Mouse (Mus musculus): ENCODE results near the gene Rab27a. TPM values are rescaled to one million over a fixed set of nuclear protein-coding genes. Genes with fewer than 3 reads are reported as not detected.

Rab27a gene
- polyA plus RNA-seq, 1 experiment from 2014 or later = 11.1 TPM

DNA sequence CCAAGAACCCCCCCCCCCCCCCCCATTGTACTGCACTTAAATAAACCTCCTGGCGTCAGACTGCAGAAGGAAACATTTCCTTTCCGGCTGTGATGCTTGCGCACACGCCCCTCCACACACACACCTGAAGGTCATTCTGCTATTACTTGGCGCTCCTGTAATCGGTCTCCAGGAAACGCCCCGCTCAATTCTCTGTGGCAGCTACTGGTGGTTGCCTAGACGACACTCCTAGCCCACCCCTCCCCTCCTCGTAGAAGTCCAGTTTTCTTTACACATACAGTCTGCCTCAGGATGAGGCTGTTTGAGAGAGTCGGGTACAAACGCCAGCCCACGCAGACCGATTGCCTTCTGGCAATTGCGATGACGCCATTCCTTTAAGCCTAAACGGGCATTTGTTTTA is 49.9 kb downstream of the Rab27a start:
- peaks cover 4% of the 10 kb centered on the region; the same call in 1 of the 2 replicates for H3K4me1 ChIP-seq (replicated peaks; ENCODE audit: control insufficient read depth, insufficient read depth, low read length)
- no peak overlapping the region for H3K9ac ChIP-seq (ENCODE audit: low read length)
- WGBS = 13% methylated on average over 17 of the region's 17 CpGs
- peak; percentile 77 for ATAC-seq (ENCODE audit: low read depth)
- peak overlapping the region; percentile 36 for H3K4me2 ChIP-seq (ENCODE audit: low read depth, low read length)
- H3K36me3 ChIP-seq (ENCODE audit: control insufficient read depth, insufficient read depth, low read length) = no peaks in the 10 kb centered on the region
- no peak overlapping the region for H3K27ac ChIP-seq (ENCODE audit: low read length)
- no peaks in the 10 kb centered on the region; the same call in 1 of the 2 replicates for H3K27me3 ChIP-seq (ENCODE audit: control insufficient read depth, insufficient read depth, low read depth, low read length)
- H3K9me3 ChIP-seq (ENCODE audit: control insufficient read depth, low read length) = no peaks in the 10 kb centered on the region
- no peak overlapping the region for H3K4me3 ChIP-seq (ENCODE audit: low read length)

DNA sequence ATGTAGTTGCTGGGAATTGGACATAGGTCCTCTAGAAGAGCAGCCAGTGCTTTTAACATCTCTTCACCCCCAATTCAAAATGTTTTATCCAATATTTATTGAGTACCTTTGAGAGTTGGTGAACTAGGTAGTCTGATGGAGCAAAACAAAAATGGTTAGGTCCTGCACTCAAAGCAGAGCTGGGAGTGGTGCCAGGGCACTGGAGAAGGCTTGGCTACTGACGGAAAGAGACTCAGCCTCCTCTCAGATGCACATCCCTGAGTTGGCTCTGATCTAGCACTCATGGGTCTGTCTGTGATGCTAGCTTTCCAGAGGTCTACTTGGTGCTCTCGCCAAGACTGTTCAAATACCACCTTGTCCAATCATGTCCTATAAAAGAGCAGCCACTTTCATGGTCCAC is 53.2 kb downstream of the Rab27a start:
- no peaks in the 10 kb centered on the region for H3K4me1 ChIP-seq (replicated peaks; ENCODE audit: control insufficient read depth, insufficient read depth, low read length)
- H3K4me3 ChIP-seq (ENCODE audit: low read length) = no peak overlapping the region
- 69% methylated on average over 2 of the region's 2 CpGs for WGBS
- H3K9me3 ChIP-seq (ENCODE audit: control insufficient read depth, low read length) = no peaks in the 10 kb centered on the region
- H3K27me3 ChIP-seq (ENCODE audit: control insufficient read depth, insufficient read depth, low read depth, low read length) = peaks cover 7% of the 10 kb centered on the region
- no peak overlapping the region for H3K9ac ChIP-seq (ENCODE audit: low read length)
- no peak for ATAC-seq (ENCODE audit: low read depth)
- no peak overlapping the region for H3K27ac ChIP-seq (ENCODE audit: low read length)
- H3K36me3 ChIP-seq (ENCODE audit: control insufficient read depth, insufficient read depth, low read length) = no peaks in the 10 kb centered on the region
- no peak overlapping the region for H3K4me2 ChIP-seq (ENCODE audit: low read depth, low read length)

DNA sequence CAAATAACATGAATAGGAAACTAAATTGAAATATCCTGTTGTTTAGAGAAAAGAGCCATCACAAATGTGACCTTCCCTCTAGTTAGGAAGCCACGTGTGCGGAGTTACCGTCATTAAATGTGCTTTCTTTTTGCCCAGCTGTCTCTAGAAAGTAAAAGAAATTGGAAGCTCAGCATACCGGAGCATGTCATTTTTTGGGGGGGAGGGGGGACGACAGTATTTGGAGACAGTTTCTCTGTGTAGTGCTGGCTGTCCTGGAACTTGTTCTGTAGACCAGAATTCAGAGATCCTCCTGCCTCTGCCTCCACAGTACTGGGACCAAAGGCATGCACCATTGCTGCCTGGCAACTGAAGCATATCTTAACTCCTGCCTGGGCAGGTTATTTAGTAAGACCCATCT is 56.9 kb downstream of the Rab27a start, which contains the start of gene Khdc3:
Khdc3 (plus strand) TSS at position 301 of the 400 bp plus-strand sequence.
- Histone ChIP-seq H3K27me3 (ENCODE audit: control insufficient read depth, insufficient read depth, low read depth, low read length) (peaks cover 20% of the 10 kb centered on the region), H3K9ac (ENCODE audit: low read length) (no peak within 1 kb of the TSS), H3K9me3 (ENCODE audit: control insufficient read depth, low read length) (no peaks in the 10 kb centered on the region), H3K4me2 (ENCODE audit: low read depth, low read length) (no peak within 1 kb of the TSS), H3K27ac (ENCODE audit: low read length) (no peak within 1 kb of the TSS), H3K4me1 (replicated peaks; ENCODE audit: control insufficient read depth, insufficient read depth, low read length) (peaks cover 5% of the 10 kb centered on the region), H3K4me3 (ENCODE audit: low read length) (no peak within 1 kb of the TSS), H3K36me3 (ENCODE audit: control insufficient read depth, insufficient read depth, low read length) (no peaks in the 10 kb centered on the region)
- WGBS = 86% methylated on average over 5 of the region's 5 CpGs
- ATAC-seq (ENCODE audit: low read depth) = no peak

DNA sequence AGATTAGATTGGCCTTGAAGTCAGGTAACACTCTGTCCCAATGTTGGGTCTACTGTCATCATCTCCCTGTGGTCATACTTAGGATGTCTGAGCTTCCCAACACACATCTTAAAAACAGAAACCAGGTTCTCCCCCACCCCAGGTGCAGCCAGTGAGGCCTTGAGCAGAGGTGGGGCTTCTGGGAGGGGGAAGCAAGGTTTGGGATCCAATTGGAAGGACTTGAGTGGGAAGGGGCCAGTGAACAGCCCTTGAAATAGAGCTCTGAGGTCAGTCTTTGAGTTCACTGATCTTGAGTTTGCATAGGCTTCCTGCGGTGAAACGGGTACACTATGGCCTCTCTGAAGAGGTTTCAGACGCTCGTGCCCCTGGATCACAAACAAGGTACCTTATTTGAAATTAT is 57.5 kb downstream of the Rab27a start, which contains the start of gene Gm20509:
Gm20509 (plus strand) TSS at position 290 of the 400 bp plus-strand sequence.
- Histone ChIP-seq H3K4me1 (replicated peaks; ENCODE audit: control insufficient read depth, insufficient read depth, low read length) (peaks cover 5% of the 10 kb centered on the region), H3K36me3 (ENCODE audit: control insufficient read depth, insufficient read depth, low read length) (no peaks in the 10 kb centered on the region), H3K27me3 (ENCODE audit: control insufficient read depth, insufficient read depth, low read depth, low read length) (peaks cover 20% of the 10 kb centered on the region), H3K4me2 (ENCODE audit: low read depth, low read length) (peak within 1 kb of the TSS; percentile 94), H3K9me3 (ENCODE audit: control insufficient read depth, low read length) (no peaks in the 10 kb centered on the region), H3K4me3 (ENCODE audit: low read length) (peak within 1 kb of the TSS; percentile 49), H3K27ac (ENCODE audit: low read length) (no peak within 1 kb of the TSS), H3K9ac (ENCODE audit: low read length) (peak within 1 kb of the TSS; percentile 67)
- no peak for ATAC-seq (ENCODE audit: low read depth)
- WGBS = 87% methylated on average over 4 of the region's 4 CpGs

DNA sequence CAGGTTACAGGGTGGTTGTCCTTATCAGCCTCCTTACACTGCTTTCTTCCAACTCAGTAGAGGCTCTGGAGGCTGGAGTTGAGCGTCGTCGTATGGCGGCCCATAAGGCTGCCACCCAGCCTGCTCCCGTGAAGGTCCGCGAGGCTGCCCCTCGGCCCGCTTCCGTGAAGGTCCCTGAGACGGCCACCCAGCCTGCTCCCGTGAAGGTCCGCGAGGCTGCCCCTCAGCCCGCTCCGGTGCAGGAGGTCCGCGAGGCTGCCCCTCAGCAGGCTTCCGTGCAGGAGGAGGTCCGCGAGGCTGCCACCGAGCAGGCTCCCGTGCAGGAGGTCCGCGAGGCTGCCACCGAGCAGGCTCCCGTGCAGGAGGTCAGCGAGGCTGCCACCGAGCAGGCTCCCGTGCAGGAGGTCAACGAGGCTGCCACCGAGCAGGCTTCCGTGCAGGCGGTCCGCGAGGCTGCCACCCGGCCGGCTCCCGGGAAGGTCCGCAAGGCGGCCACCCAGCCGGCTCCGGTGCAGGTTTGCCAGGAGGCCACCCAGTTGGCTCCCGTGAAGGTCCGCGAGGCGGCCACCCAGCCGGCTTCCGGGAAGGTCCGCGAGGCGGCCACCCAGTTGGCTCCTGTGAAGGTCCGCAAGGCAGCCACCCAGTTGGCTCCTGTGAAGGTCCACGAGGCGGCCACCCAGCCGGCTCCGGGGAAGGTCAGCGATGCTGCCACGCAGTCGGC is 58.7 kb downstream of the Rab27a start:
- H3K4me2 ChIP-seq (ENCODE audit: low read depth, low read length) = peak overlapping the region; percentile 94
- peaks cover 5% of the 10 kb centered on the region for H3K4me1 ChIP-seq (replicated peaks; ENCODE audit: control insufficient read depth, insufficient read depth, low read length)
- no peaks in the 10 kb centered on the region for H3K9me3 ChIP-seq (ENCODE audit: control insufficient read depth, low read length)
- peak overlapping the region; percentile 49 for H3K4me3 ChIP-seq (ENCODE audit: low read length)
- WGBS = 4% methylated on average over 50 of the region's 60 CpGs
- ATAC-seq (ENCODE audit: low read depth) = peak; percentile 75
- no peaks in the 10 kb centered on the region for H3K36me3 ChIP-seq (ENCODE audit: control insufficient read depth, insufficient read depth, low read length)
- H3K27me3 ChIP-seq (ENCODE audit: control insufficient read depth, insufficient read depth, low read depth, low read length) = peaks cover 20% of the 10 kb centered on the region
- no peak overlapping the region for H3K27ac ChIP-seq (ENCODE audit: low read length)
- peak overlapping the region; percentile 67 for H3K9ac ChIP-seq (ENCODE audit: low read length)

DNA sequence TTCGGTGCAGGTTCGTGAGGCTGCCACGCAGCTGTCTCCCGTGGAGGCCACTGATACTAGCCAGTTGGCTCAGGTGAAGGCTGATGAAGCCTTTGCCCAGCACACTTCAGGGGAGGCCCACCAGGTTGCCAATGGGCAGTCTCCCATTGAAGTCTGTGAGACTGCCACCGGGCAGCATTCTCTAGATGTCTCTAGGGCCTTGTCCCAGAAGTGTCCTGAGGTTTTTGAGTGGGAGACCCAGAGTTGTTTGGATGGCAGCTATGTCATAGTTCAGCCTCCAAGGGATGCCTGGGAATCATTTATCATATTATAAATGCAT is 59.2 kb downstream of the Rab27a start:
- peaks cover 5% of the 10 kb centered on the region for H3K4me1 ChIP-seq (replicated peaks; ENCODE audit: control insufficient read depth, insufficient read depth, low read length)
- peak overlapping the region; percentile 67 for H3K9ac ChIP-seq (ENCODE audit: low read length)
- peak overlapping the region; percentile 94 for H3K4me2 ChIP-seq (ENCODE audit: low read depth, low read length)
- WGBS = 21% methylated on average over 5 of the region's 5 CpGs
- no peak; the same call in 1 of the 2 replicates for ATAC-seq (ENCODE audit: low read depth)
- H3K9me3 ChIP-seq (ENCODE audit: control insufficient read depth, low read length) = no peaks in the 10 kb centered on the region
- no peak overlapping the region for H3K27ac ChIP-seq (ENCODE audit: low read length)
- peak overlapping the region; percentile 49 for H3K4me3 ChIP-seq (ENCODE audit: low read length)
- peaks cover 20% of the 10 kb centered on the region for H3K27me3 ChIP-seq (ENCODE audit: control insufficient read depth, insufficient read depth, low read depth, low read length)
- no peaks in the 10 kb centered on the region for H3K36me3 ChIP-seq (ENCODE audit: control insufficient read depth, insufficient read depth, low read length)

DNA sequence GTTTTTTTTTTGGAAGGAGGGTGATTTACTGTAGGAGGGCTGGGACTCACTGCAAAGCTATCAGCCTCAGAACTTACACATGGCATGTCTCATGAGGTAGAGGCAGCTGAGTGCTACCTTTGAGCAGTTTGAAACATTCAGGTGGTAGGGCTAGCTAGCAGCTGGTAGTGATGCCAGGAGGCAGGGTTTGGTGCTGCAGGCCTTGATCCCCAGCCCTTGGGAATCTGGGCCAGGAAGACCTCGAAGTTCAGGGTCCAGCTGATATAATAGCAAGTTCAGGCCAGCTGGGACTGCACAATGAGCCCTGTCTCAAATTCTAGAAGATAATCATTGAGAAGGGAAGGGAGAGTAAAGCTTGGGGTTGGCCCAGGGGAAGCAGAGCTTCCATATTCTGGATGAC is 60.5 kb downstream of the Rab27a start:
- Histone ChIP-seq H3K36me3 (ENCODE audit: control insufficient read depth, insufficient read depth, low read length) (no peaks in the 10 kb centered on the region), H3K9me3 (ENCODE audit: control insufficient read depth, low read length) (no peaks in the 10 kb centered on the region), H3K9ac (ENCODE audit: low read length) (no peak overlapping the region), H3K27ac (ENCODE audit: low read length) (no peak overlapping the region), H3K4me2 (ENCODE audit: low read depth, low read length) (no peak overlapping the region), H3K27me3 (ENCODE audit: control insufficient read depth, insufficient read depth, low read depth, low read length) (peaks cover 20% of the 10 kb centered on the region), H3K4me1 (replicated peaks; ENCODE audit: control insufficient read depth, insufficient read depth, low read length) (peaks cover 5% of the 10 kb centered on the region), H3K4me3 (ENCODE audit: low read length) (no peak overlapping the region)
- WGBS = 50% methylated on average over 1 of the region's 1 CpGs
- ATAC-seq (ENCODE audit: low read depth) = no peak

DNA sequence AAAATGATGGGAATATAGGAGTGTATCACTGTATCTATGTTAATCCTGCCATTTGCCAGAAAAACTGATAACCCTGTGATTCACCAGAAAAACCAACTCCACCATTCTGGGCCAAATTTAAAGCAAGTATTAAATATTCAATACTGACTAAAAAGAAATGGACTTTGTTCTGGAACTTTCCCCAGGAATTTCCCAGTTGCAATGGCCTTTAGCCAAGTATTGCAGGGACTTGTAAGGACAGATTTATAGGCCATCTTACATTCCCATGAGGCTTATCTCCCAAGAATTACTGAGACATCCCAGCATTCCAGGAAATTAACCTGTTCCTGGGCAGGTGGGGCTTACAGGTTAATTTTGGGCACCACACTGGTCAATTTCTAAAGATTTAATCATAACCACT is 61.1 kb downstream of the Rab27a start:
- H3K27me3 ChIP-seq (ENCODE audit: control insufficient read depth, insufficient read depth, low read depth, low read length) = peaks cover 20% of the 10 kb centered on the region
- H3K27ac ChIP-seq (ENCODE audit: low read length) = no peak overlapping the region
- ATAC-seq (ENCODE audit: low read depth) = no peak
- no peak overlapping the region for H3K4me2 ChIP-seq (ENCODE audit: low read depth, low read length)
- H3K36me3 ChIP-seq (ENCODE audit: control insufficient read depth, insufficient read depth, low read length) = no peaks in the 10 kb centered on the region
- no peak overlapping the region for H3K9ac ChIP-seq (ENCODE audit: low read length)
- H3K4me1 ChIP-seq (replicated peaks; ENCODE audit: control insufficient read depth, insufficient read depth, low read length) = peaks cover 5% of the 10 kb centered on the region
- H3K4me3 ChIP-seq (ENCODE audit: low read length) = no peak overlapping the region
- no peaks in the 10 kb centered on the region for H3K9me3 ChIP-seq (ENCODE audit: control insufficient read depth, low read length)

DNA sequence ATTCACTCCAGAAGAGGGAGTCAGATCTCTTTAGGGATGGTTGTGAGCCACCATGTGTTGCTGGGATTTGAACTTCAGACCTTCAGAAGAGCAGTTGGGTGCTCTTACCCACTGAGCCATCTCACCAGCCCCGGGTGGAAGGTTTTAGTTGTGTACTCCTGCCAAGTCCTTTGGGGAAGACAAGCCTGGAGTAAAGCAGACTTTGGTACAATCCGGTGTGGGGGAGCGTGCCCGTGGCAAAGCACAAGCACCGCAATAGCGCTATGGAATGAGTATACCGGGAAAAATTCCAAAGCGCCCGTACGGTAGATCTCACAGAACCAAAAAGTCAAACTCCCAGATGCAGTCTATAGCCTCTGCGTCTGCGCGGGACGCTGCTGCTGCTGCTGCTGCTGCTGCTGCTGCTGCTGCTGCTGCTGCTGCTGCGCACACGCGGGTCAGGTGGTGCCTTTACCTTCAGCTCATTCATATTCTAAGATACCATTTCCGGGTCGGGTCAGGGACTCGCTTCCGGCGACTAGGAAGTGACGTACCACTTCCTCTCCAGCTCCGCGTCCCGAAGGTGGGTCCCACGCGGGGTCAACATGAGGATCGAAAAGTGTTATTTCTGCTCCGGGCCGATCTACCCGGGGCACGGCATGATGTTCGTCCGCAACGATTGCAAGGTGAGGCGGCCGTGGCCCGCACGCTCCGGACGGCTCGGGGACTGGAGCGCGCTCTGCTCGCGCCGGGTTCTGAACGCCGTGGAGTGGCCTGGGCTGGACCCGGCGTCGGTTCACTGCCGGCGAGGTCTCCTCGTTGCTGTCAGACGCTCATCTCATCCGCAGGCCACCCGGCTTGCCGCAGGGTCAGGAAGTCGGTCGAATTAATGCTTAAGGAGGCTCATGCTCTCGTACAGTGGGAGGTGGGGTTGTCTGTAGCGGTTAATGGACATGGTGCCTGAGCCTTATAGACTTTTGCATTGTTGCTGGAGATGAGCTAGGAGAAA is 68.6 kb downstream of the Rab27a start, which contains the start of gene Rsl24d1:
Rsl24d1 (plus strand) TSS at position 508 of the 988 bp plus-strand sequence.
- peak within 1 kb of the TSS; percentile 65 for H3K27ac ChIP-seq (ENCODE audit: low read length)
- H3K4me1 ChIP-seq (replicated peaks; ENCODE audit: control insufficient read depth, insufficient read depth, low read length) = peaks cover 6% of the 10 kb centered on the region
- ATAC-seq (ENCODE audit: low read depth) = peak; percentile 97
- WGBS = under 1% methylated on average over 64 of the region's 64 CpGs
- peak within 1 kb of the TSS; percentile 82 for H3K4me2 ChIP-seq (ENCODE audit: low read depth, low read length)
- no peaks in the 10 kb centered on the region for H3K9me3 ChIP-seq (ENCODE audit: control insufficient read depth, low read length)
- H3K9ac ChIP-seq (ENCODE audit: low read length) = peak within 1 kb of the TSS; percentile 85
- peak within 1 kb of the TSS; percentile 98 for H3K4me3 ChIP-seq (ENCODE audit: low read length)
- no peaks in the 10 kb centered on the region for H3K27me3 ChIP-seq (ENCODE audit: control insufficient read depth, insufficient read depth, low read depth, low read length)
- H3K36me3 ChIP-seq (ENCODE audit: control insufficient read depth, insufficient read depth, low read length) = peaks cover 9% of the 10 kb centered on the region

Measured in lung, embryonic 16.5 days (tissue).